Mouse (Mus musculus): ENCODE measurements around the gene Trmt61a. TPM values are rescaled to one million over a fixed set of nuclear protein-coding genes. Genes with fewer than 3 reads are reported as not detected.

Trmt61a gene
- polyA plus RNA-seq, 1 experiment from 2014 or later: 14.4 TPM

- Histone ChIP-seq H3K36me3 (no peaks in the 10 kb centered on the region), H3K27me3 (peaks cover 20% of the 10 kb centered on the region), H3K9ac (no peak overlapping the region), H3K4me2 (no peak overlapping the region), H3K4me3 (no peak overlapping the region), H3K27ac (no peak overlapping the region), H3K9me3 (no peaks in the 10 kb centered on the region), H3K4me1 (peaks cover 52% of the 10 kb centered on the region)
- WGBS: 69% methylated on average over 13 of the region's 13 CpGs
- no peak for ATAC-seq (ENCODE audit: insufficient number of reproducible peaks, low FRiP score, low TSS enrichment, low read depth)
These were observed 11.5 kb upstream of the Trmt61a start for GRCm38 (mm10) chr12:111666380-111666779.

- Histone ChIP-seq H3K36me3 (no peaks in the 10 kb centered on the region), H3K27me3 (peaks cover 30% of the 10 kb centered on the region), H3K9ac (no peak overlapping the region), H3K27ac (no peak overlapping the region), H3K4me2 (no peak overlapping the region), H3K4me1 (peaks cover 62% of the 10 kb centered on the region), H3K4me3 (no peak overlapping the region), H3K9me3 (no peaks in the 10 kb centered on the region)
- ATAC-seq (ENCODE audit: insufficient number of reproducible peaks, low FRiP score, low TSS enrichment, low read depth): no peak
- 93% methylated on average over 5 of the region's 5 CpGs for WGBS
These were observed 10.5 kb upstream of the Trmt61a start for GRCm38 (mm10) chr12:111667421-111667820.

GRCm38 (mm10) chr12:111668457-111668912 lies 9.4 kb upstream of the Trmt61a start:
- peak overlapping the region; percentile 93 for H3K27ac ChIP-seq
- peaks cover 66% of the 10 kb centered on the region for H3K4me1 ChIP-seq
- H3K9ac ChIP-seq: peak overlapping the region; percentile 28; the same call in 1 of the 2 replicates
- peak overlapping the region; percentile 26 for H3K4me3 ChIP-seq
- H3K27me3 ChIP-seq: peaks cover 41% of the 10 kb centered on the region
- H3K9me3 ChIP-seq: no peaks in the 10 kb centered on the region
- 1% methylated on average over 8 of the region's 8 CpGs for WGBS
- ATAC-seq (ENCODE audit: insufficient number of reproducible peaks, low FRiP score, low TSS enrichment, low read depth): peak; percentile 52
- H3K36me3 ChIP-seq: no peaks in the 10 kb centered on the region
- peak overlapping the region; percentile 55 for H3K4me2 ChIP-seq

- peaks cover 48% of the 10 kb centered on the region for H3K27me3 ChIP-seq
- H3K9ac ChIP-seq: no peak overlapping the region
- WGBS: 71% methylated on average over 23 of the region's 23 CpGs
- H3K36me3 ChIP-seq: no peaks in the 10 kb centered on the region
- peak overlapping the region; percentile 26; the same call in 1 of the 2 replicates for H3K4me3 ChIP-seq
- peaks cover 59% of the 10 kb centered on the region for H3K4me1 ChIP-seq
- no peaks in the 10 kb centered on the region for H3K9me3 ChIP-seq
- peak overlapping the region; percentile 55 for H3K4me2 ChIP-seq
- H3K27ac ChIP-seq: peak overlapping the region; percentile 93
- no peak for ATAC-seq (ENCODE audit: insufficient number of reproducible peaks, low FRiP score, low TSS enrichment, low read depth)
These were observed 8.7 kb upstream of the Trmt61a start for GRCm38 (mm10) chr12:111669000-111669788.

GRCm38 (mm10) chr12:111669961-111670360 lies 7.9 kb upstream of the Trmt61a start:
- 58% methylated on average over 8 of the region's 8 CpGs for WGBS
- 0 out of 2 replicates have a peak overlapping the region, but pooled peaks have one; percentile 5 for H3K4me2 ChIP-seq
- ATAC-seq (ENCODE audit: insufficient number of reproducible peaks, low FRiP score, low TSS enrichment, low read depth): no peak
- no peak overlapping the region; the same call in 1 of the 2 replicates for H3K4me3 ChIP-seq
- no peaks in the 10 kb centered on the region for H3K36me3 ChIP-seq
- H3K27ac ChIP-seq: no peak overlapping the region
- peaks cover 59% of the 10 kb centered on the region for H3K4me1 ChIP-seq
- no peaks in the 10 kb centered on the region for H3K9me3 ChIP-seq
- H3K9ac ChIP-seq: no peak overlapping the region
- peaks cover 51% of the 10 kb centered on the region for H3K27me3 ChIP-seq

GRCm38 (mm10) chr12:111670371-111670971 lies 7.4 kb upstream of the Trmt61a start:
- Histone ChIP-seq H3K4me1 (peaks cover 58% of the 10 kb centered on the region), H3K9ac (no peak overlapping the region; the same call in 1 of the 2 replicates), H3K4me2 (peak overlapping the region; percentile 98), H3K27ac (no peak overlapping the region), H3K4me3 (peak overlapping the region; percentile 54), H3K9me3 (no peaks in the 10 kb centered on the region), H3K27me3 (peaks cover 51% of the 10 kb centered on the region), H3K36me3 (no peaks in the 10 kb centered on the region)
- no peak for ATAC-seq (ENCODE audit: insufficient number of reproducible peaks, low FRiP score, low TSS enrichment, low read depth)
- WGBS: 9% methylated on average over 29 of the region's 29 CpGs

GRCm38 (mm10) chr12:111670976-111671375 lies 6.9 kb upstream of the Trmt61a start:
- WGBS: under 1% methylated on average over 35 of the region's 35 CpGs
- ATAC-seq (ENCODE audit: insufficient number of reproducible peaks, low FRiP score, low TSS enrichment, low read depth): no peak
- Histone ChIP-seq H3K36me3 (no peaks in the 10 kb centered on the region), H3K4me3 (peak overlapping the region; percentile 54), H3K9me3 (no peaks in the 10 kb centered on the region), H3K4me1 (peaks cover 53% of the 10 kb centered on the region), H3K27ac (no peak overlapping the region), H3K4me2 (peak overlapping the region; percentile 98), H3K9ac (peak overlapping the region; percentile 50), H3K27me3 (peaks cover 52% of the 10 kb centered on the region)

GRCm38 (mm10) chr12:111671431-111671902 lies 6.4 kb upstream of the Trmt61a start:
- H3K36me3 ChIP-seq: no peaks in the 10 kb centered on the region
- peak overlapping the region; percentile 54 for H3K4me3 ChIP-seq
- H3K4me1 ChIP-seq: peaks cover 50% of the 10 kb centered on the region
- peak overlapping the region; percentile 50 for H3K9ac ChIP-seq
- peak overlapping the region; percentile 98 for H3K4me2 ChIP-seq
- H3K27ac ChIP-seq: no peak overlapping the region
- no peak for ATAC-seq (ENCODE audit: insufficient number of reproducible peaks, low FRiP score, low TSS enrichment, low read depth)
- peaks cover 54% of the 10 kb centered on the region for H3K27me3 ChIP-seq
- WGBS: under 1% methylated on average over 34 of the region's 34 CpGs
- H3K9me3 ChIP-seq: no peaks in the 10 kb centered on the region

- H3K4me3 ChIP-seq: peak within 1 kb of the TSS; percentile 54
- WGBS: under 1% methylated on average over 31 of the region's 31 CpGs
- H3K9ac ChIP-seq: peak within 1 kb of the TSS; percentile 50
- H3K36me3 ChIP-seq: no peaks in the 10 kb centered on the region
- no peak within 1 kb of the TSS for H3K27ac ChIP-seq
- no peaks in the 10 kb centered on the region for H3K9me3 ChIP-seq
- peak within 1 kb of the TSS; percentile 98 for H3K4me2 ChIP-seq
- peaks cover 56% of the 10 kb centered on the region for H3K4me1 ChIP-seq
- H3K27me3 ChIP-seq: peaks cover 54% of the 10 kb centered on the region
- ATAC-seq (ENCODE audit: insufficient number of reproducible peaks, low FRiP score, low TSS enrichment, low read depth): no peak; the same call in 1 of the 2 replicates
These were observed 5.7 kb upstream of the Trmt61a start, which contains the start of gene Ckb for GRCm38 (mm10) chr12:111672176-111672575. TSS of gene Ckb (minus strand) at chr12:111672338.

GRCm38 (mm10) chr12:111672581-111672980 lies 5.3 kb upstream of the Trmt61a start:
- WGBS: 8% methylated on average over 12 of the region's 12 CpGs
- Histone ChIP-seq H3K27ac (no peak overlapping the region), H3K9me3 (no peaks in the 10 kb centered on the region), H3K9ac (no peak overlapping the region), H3K4me3 (peak overlapping the region; percentile 54), H3K4me1 (peaks cover 60% of the 10 kb centered on the region), H3K4me2 (peak overlapping the region; percentile 98), H3K36me3 (no peaks in the 10 kb centered on the region), H3K27me3 (peaks cover 54% of the 10 kb centered on the region)
- ATAC-seq (ENCODE audit: insufficient number of reproducible peaks, low FRiP score, low TSS enrichment, low read depth): no peak

- H3K9me3 ChIP-seq: no peaks in the 10 kb centered on the region
- WGBS: 67% methylated on average over 2 of the region's 2 CpGs
- no peak overlapping the region for H3K4me2 ChIP-seq
- no peaks in the 10 kb centered on the region for H3K36me3 ChIP-seq
- ATAC-seq (ENCODE audit: insufficient number of reproducible peaks, low FRiP score, low TSS enrichment, low read depth): no peak
- peaks cover 57% of the 10 kb centered on the region for H3K4me1 ChIP-seq
- no peak overlapping the region for H3K4me3 ChIP-seq
- peaks cover 48% of the 10 kb centered on the region for H3K27me3 ChIP-seq
- H3K27ac ChIP-seq: no peak overlapping the region
- H3K9ac ChIP-seq: no peak overlapping the region
These were observed 2.9 kb upstream of the Trmt61a start for GRCm38 (mm10) chr12:111674850-111675486.

All from limb, embryonic 15.5 days (tissue).